Mouse (Mus musculus) kidney, adult 2 months (tissue): Measurements from ENCODE around the gene Rad51b.

Experiments
- CTCF ChIP-seq: fragments of 200-500 bp; conservative IDR thresholded peaks from 2 replicates; pipeline ENCODE4 v1.5.1; 2011; ENCODE audit warnings: low read depth, mild to moderate bottlenecking, control low read depth, low read length, moderate library complexity, mixed read lengths; ENCODE audit not compliant: insufficient read depth, insufficient read length
- POLR2A ChIP-seq: fragments of 200-500 bp; IDR thresholded peaks from one replicate; pipeline ENCODE4 v1.6.1; 2011; ENCODE audit warnings: low read depth, low read length, control low read depth

DNA sequence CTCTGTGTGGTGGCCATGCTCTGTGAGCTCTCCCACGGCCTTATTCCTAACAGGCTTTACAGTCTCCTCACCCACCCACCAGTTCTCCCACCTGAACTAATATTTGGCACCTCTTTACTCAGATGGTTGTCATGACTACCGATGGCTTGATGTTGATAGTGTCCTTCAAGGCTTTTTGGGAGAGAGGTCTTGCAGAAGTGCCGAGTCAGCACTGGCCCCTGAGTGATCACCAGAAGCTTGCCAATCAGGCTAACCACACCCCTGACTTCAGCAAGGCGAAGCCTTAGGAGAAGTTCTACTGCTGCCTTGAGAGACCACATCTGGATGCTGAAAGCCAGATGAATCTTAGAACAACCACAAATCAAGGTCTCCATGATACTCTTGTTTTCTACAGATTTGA lies 209.3 kb downstream of the Rad51b start:
- no peak for TF ChIP-seq CTCF
- no peak for TF ChIP-seq POLR2A
